Mouse (Mus musculus) heart, embryonic 15.5 days (tissue): ENCODE data around the gene 5730522E02Rik. TPM values are rescaled to one million over a fixed set of nuclear protein-coding genes. Genes with fewer than 3 reads are reported as not detected.

Experiments used
- ATAC-seq: fragments of 200-750 bp; cut with Nextera tagmentation; replicated peaks from 2 replicates; pipeline ENCODE4 v1.8.0; 2017; ENCODE audit warnings: low read depth, moderate TSS enrichment; ENCODE audit not compliant: insufficient number of reproducible peaks, insufficient read depth, low FRiP score
- H3K27ac ChIP-seq: fragments of 300-500 bp; sonication (generic); 2 replicates; pipeline ENCODE4 v1.5.1; 2015; ENCODE audit warnings: mild to moderate bottlenecking, inconsistent platforms
- H3K27me3 ChIP-seq: fragments of 300-500 bp; sonication (generic); 2 replicates; pipeline ENCODE4 v1.6.1; 2015; ENCODE audit warnings: inconsistent platforms
- H3K36me3 ChIP-seq: fragments of 300-500 bp; sonication (generic); 2 replicates; pipeline ENCODE4 v1.6.1; 2015; ENCODE audit warnings: mild to moderate bottlenecking, inconsistent platforms
- H3K4me1 ChIP-seq: fragments of 300-500 bp; sonication (generic); replicated peaks from 2 replicates; pipeline ENCODE4 v1.6.1; 2015; ENCODE audit warnings: inconsistent platforms
- H3K4me2 ChIP-seq: fragments of 300-500 bp; sonication (generic); 2 replicates; pipeline ENCODE4 v1.6.1; 2015; ENCODE audit warnings: inconsistent platforms, mild to moderate bottlenecking, moderate library complexity
- H3K4me3 ChIP-seq: fragments of 300-500 bp; sonication (generic); 2 replicates; pipeline ENCODE4 v1.5.1; 2015; ENCODE audit warnings: mild to moderate bottlenecking, inconsistent platforms
- H3K9ac ChIP-seq: fragments of 300-500 bp; sonication (generic); 2 replicates; pipeline ENCODE4 v1.6.1; 2015; ENCODE audit warnings: mild to moderate bottlenecking, inconsistent platforms
- H3K9me3 ChIP-seq: fragments of 300-500 bp; sonication (generic); replicated peaks from 2 replicates; pipeline ENCODE4 v1.6.1; 2016; ENCODE audit warnings: inconsistent platforms
- WGBS: fragments of 180-500 bp; shearing (Covaris S2); methylation state at CpG from one replicate; pipeline ENCODE4 v1.1.7; 2015; ENCODE audit warnings: mixed read lengths; 5-methylcytosine and 5-hydroxymethylcytosine counted together
- polyA plus RNA-seq: library from polyadenylated mRNA; unstranded; fragments of >200 nt; fragmentation: Nextera tagmentation; extraction: Ambion mirVana; gene quantifications from 2 replicates; pipeline ENCODE4 v1.2.1, GENCODE M21; 2015

The 5730522E02Rik gene
- polyA plus RNA-seq, 1 experiment from 2014 or later, result 1.3 TPM

- no peak for ATAC-seq
- Histone ChIP-seq H3K36me3 (no peaks in the 10 kb centered on the region), H3K9me3 (no peaks in the 10 kb centered on the region), H3K27me3 (no peaks in the 10 kb centered on the region), H3K4me3 (no peak overlapping the region), H3K27ac (no peak overlapping the region), H3K4me2 (no peak overlapping the region), H3K4me1 (no peaks in the 10 kb centered on the region), H3K9ac (no peak overlapping the region)
- 47% methylated on average over 6 of the region's 6 CpGs for WGBS
Measured at GRCm38 (mm10) chr11:26085380-26086035, 125.1 kb downstream of the 5730522E02Rik start.

GRCm38 (mm10) chr11:26076335-26076734 is 134.2 kb downstream of the 5730522E02Rik start:
- H3K27ac ChIP-seq, result no peak overlapping the region
- H3K36me3 ChIP-seq, result no peaks in the 10 kb centered on the region
- no peak overlapping the region for H3K9ac ChIP-seq
- H3K4me3 ChIP-seq, result no peak overlapping the region
- no peaks in the 10 kb centered on the region for H3K4me1 ChIP-seq
- no peaks in the 10 kb centered on the region for H3K9me3 ChIP-seq
- ATAC-seq, result no peak
- no peak overlapping the region for H3K4me2 ChIP-seq
- H3K27me3 ChIP-seq, result no peaks in the 10 kb centered on the region
- 64% methylated on average over 2 of the region's 2 CpGs for WGBS

GRCm38 (mm10) chr11:26075536-26075935 is 135.0 kb downstream of the 5730522E02Rik start:
- H3K4me1 ChIP-seq, result no peaks in the 10 kb centered on the region
- no peak overlapping the region for H3K4me2 ChIP-seq
- no peak overlapping the region for H3K27ac ChIP-seq
- no peak for ATAC-seq
- H3K27me3 ChIP-seq, result no peaks in the 10 kb centered on the region
- no peaks in the 10 kb centered on the region for H3K9me3 ChIP-seq
- H3K36me3 ChIP-seq, result no peaks in the 10 kb centered on the region
- 74% methylated on average over 6 of the region's 6 CpGs for WGBS
- H3K9ac ChIP-seq, result no peak overlapping the region
- no peak overlapping the region for H3K4me3 ChIP-seq

- H3K4me1 ChIP-seq, result no peaks in the 10 kb centered on the region
- H3K27ac ChIP-seq, result no peak overlapping the region
- H3K9ac ChIP-seq, result no peak overlapping the region
- ATAC-seq, result 0 out of 2 replicates have a peak, but pooled peaks have one; percentile 55
- no peaks in the 10 kb centered on the region for H3K9me3 ChIP-seq
- H3K4me2 ChIP-seq, result no peak overlapping the region
- 43% methylated on average over 8 of the region's 8 CpGs for WGBS
- H3K4me3 ChIP-seq, result no peak overlapping the region
- no peaks in the 10 kb centered on the region for H3K27me3 ChIP-seq
- H3K36me3 ChIP-seq, result no peaks in the 10 kb centered on the region
Measured at GRCm38 (mm10) chr11:26073638-26074294, 136.8 kb downstream of the 5730522E02Rik start.

GRCm38 (mm10) chr11:26072101-26072500 is 138.5 kb downstream of the 5730522E02Rik start:
- no peaks in the 10 kb centered on the region for H3K36me3 ChIP-seq
- H3K27ac ChIP-seq, result no peak overlapping the region
- no peak overlapping the region for H3K4me3 ChIP-seq
- no peak overlapping the region for H3K4me2 ChIP-seq
- H3K9ac ChIP-seq, result no peak overlapping the region
- ATAC-seq, result no peak
- no peaks in the 10 kb centered on the region for H3K4me1 ChIP-seq
- 66% methylated on average over 4 of the region's 4 CpGs for WGBS
- H3K9me3 ChIP-seq, result no peaks in the 10 kb centered on the region
- H3K27me3 ChIP-seq, result no peaks in the 10 kb centered on the region

GRCm38 (mm10) chr11:26063252-26063651 is 147.3 kb downstream of the 5730522E02Rik start:
- no peaks in the 10 kb centered on the region for H3K9me3 ChIP-seq
- H3K4me2 ChIP-seq, result no peak overlapping the region
- 51% methylated on average over 2 of the region's 2 CpGs for WGBS
- H3K27ac ChIP-seq, result no peak overlapping the region
- ATAC-seq, result no peak
- H3K27me3 ChIP-seq, result no peaks in the 10 kb centered on the region
- no peaks in the 10 kb centered on the region for H3K4me1 ChIP-seq
- H3K36me3 ChIP-seq, result no peaks in the 10 kb centered on the region
- no peak overlapping the region for H3K9ac ChIP-seq
- no peak overlapping the region for H3K4me3 ChIP-seq

GRCm38 (mm10) chr11:26061471-26062137 is 149.0 kb downstream of the 5730522E02Rik start:
- Histone ChIP-seq H3K27ac (no peak overlapping the region), H3K4me1 (no peaks in the 10 kb centered on the region), H3K27me3 (no peaks in the 10 kb centered on the region), H3K4me3 (no peak overlapping the region), H3K9ac (no peak overlapping the region), H3K9me3 (no peaks in the 10 kb centered on the region), H3K36me3 (no peaks in the 10 kb centered on the region), H3K4me2 (no peak overlapping the region)
- no peak for ATAC-seq
- WGBS, result 80% methylated on average over 8 of the region's 8 CpGs

GRCm38 (mm10) chr11:26013527-26013926 is 197.0 kb downstream of the 5730522E02Rik start:
- Histone ChIP-seq H3K27me3 (no peaks in the 10 kb centered on the region), H3K36me3 (no peaks in the 10 kb centered on the region), H3K4me3 (no peak overlapping the region), H3K4me2 (no peak overlapping the region), H3K9ac (no peak overlapping the region), H3K27ac (no peak overlapping the region), H3K4me1 (no peaks in the 10 kb centered on the region; the same call in 1 of the 2 replicates), H3K9me3 (no peaks in the 10 kb centered on the region)
- no peak for ATAC-seq
- WGBS, result 71% methylated on average over 2 of the region's 2 CpGs

- Histone ChIP-seq H3K36me3 (no peaks in the 10 kb centered on the region), H3K4me2 (no peak overlapping the region), H3K9ac (no peak overlapping the region), H3K4me1 (no peaks in the 10 kb centered on the region), H3K27ac (no peak overlapping the region), H3K9me3 (no peaks in the 10 kb centered on the region), H3K4me3 (no peak overlapping the region), H3K27me3 (no peaks in the 10 kb centered on the region)
- WGBS, result 78% methylated on average over 4 of the region's 4 CpGs
- no peak for ATAC-seq
Measured at GRCm38 (mm10) chr11:26004018-26004417, 206.5 kb downstream of the 5730522E02Rik start.

- Histone ChIP-seq H3K27me3 (no peaks in the 10 kb centered on the region), H3K27ac (no peak overlapping the region), H3K9ac (no peak overlapping the region), H3K4me2 (no peak overlapping the region), H3K4me3 (no peak overlapping the region), H3K9me3 (no peaks in the 10 kb centered on the region), H3K36me3 (no peaks in the 10 kb centered on the region), H3K4me1 (no peaks in the 10 kb centered on the region)
- 71% methylated on average over 5 of the region's 5 CpGs for WGBS
- ATAC-seq, result no peak
Measured at GRCm38 (mm10) chr11:25999738-26000137, 210.8 kb downstream of the 5730522E02Rik start.

GRCm38 (mm10) chr11:25997469-25997868 is 213.1 kb downstream of the 5730522E02Rik start:
- Histone ChIP-seq H3K9me3 (no peaks in the 10 kb centered on the region), H3K4me1 (no peaks in the 10 kb centered on the region), H3K36me3 (no peaks in the 10 kb centered on the region), H3K27me3 (no peaks in the 10 kb centered on the region), H3K27ac (no peak overlapping the region), H3K4me3 (no peak overlapping the region), H3K4me2 (no peak overlapping the region), H3K9ac (no peak overlapping the region)
- ATAC-seq, result no peak
- WGBS, result 77% methylated on average over 4 of the region's 4 CpGs
